Mouse (Mus musculus): Measurements from ENCODE around the gene Fam241a. TPM values are rescaled to one million over a fixed set of nuclear protein-coding genes. Genes with fewer than 3 reads are reported as not detected.

Fam241a gene
- polyA plus RNA-seq, 1 experiment from 2014 or later: 5.4 TPM

GRCm38 (mm10) chr3:127917549-127917948, 21.4 kb upstream of the Fam241a start:
- Histone ChIP-seq H3K4me3 (ENCODE audit: low read length) (no peak overlapping the region), H3K36me3 (ENCODE audit: control insufficient read depth, insufficient read depth, low read length) (no peaks in the 10 kb centered on the region), H3K4me2 (ENCODE audit: low read length) (no peak overlapping the region), H3K27me3 (replicated peaks; ENCODE audit: control insufficient read depth, insufficient read depth, low read length) (no peaks in the 10 kb centered on the region), H3K4me1 (ENCODE audit: control insufficient read depth, insufficient read depth, low read depth, low read length) (peaks cover 3% of the 10 kb centered on the region; the same call in 1 of the 2 replicates), H3K9ac (ENCODE audit: low read depth, low read length) (no peak overlapping the region), H3K9me3 (ENCODE audit: control insufficient read depth, low read length) (no peaks in the 10 kb centered on the region), H3K27ac (ENCODE audit: low read depth, low read length) (no peak overlapping the region)
- no peak for ATAC-seq
- WGBS: 93% methylated on average over 3 of the region's 3 CpGs

GRCm38 (mm10) chr3:127915656-127916334, 19.7 kb upstream of the Fam241a start:
- no peaks in the 10 kb centered on the region for H3K36me3 ChIP-seq (ENCODE audit: control insufficient read depth, insufficient read depth, low read length)
- no peaks in the 10 kb centered on the region for H3K9me3 ChIP-seq (ENCODE audit: control insufficient read depth, low read length)
- H3K9ac ChIP-seq (ENCODE audit: low read depth, low read length): no peak overlapping the region
- no peak overlapping the region for H3K4me2 ChIP-seq (ENCODE audit: low read length)
- no peak for ATAC-seq
- WGBS: 91% methylated on average over 3 of the region's 3 CpGs
- H3K4me3 ChIP-seq (ENCODE audit: low read length): no peak overlapping the region
- H3K27ac ChIP-seq (ENCODE audit: low read depth, low read length): no peak overlapping the region
- H3K4me1 ChIP-seq (ENCODE audit: control insufficient read depth, insufficient read depth, low read depth, low read length): peaks cover 3% of the 10 kb centered on the region; the same call in 1 of the 2 replicates
- no peaks in the 10 kb centered on the region for H3K27me3 ChIP-seq (replicated peaks; ENCODE audit: control insufficient read depth, insufficient read depth, low read length)

GRCm38 (mm10) chr3:127913885-127914709, 18.0 kb upstream of the Fam241a start:
- no peak overlapping the region for H3K4me2 ChIP-seq (ENCODE audit: low read length)
- no peak for ATAC-seq
- 0 out of 2 replicates have a peak, but pooled peaks cover 2% of the 10 kb centered on the region for H3K9me3 ChIP-seq (ENCODE audit: control insufficient read depth, low read length)
- no peak overlapping the region for H3K4me3 ChIP-seq (ENCODE audit: low read length)
- no peak overlapping the region for H3K27ac ChIP-seq (ENCODE audit: low read depth, low read length)
- H3K36me3 ChIP-seq (ENCODE audit: control insufficient read depth, insufficient read depth, low read length): no peaks in the 10 kb centered on the region
- no peaks in the 10 kb centered on the region for H3K27me3 ChIP-seq (replicated peaks; ENCODE audit: control insufficient read depth, insufficient read depth, low read length)
- 55% methylated on average over 16 of the region's 16 CpGs for WGBS
- H3K4me1 ChIP-seq (ENCODE audit: control insufficient read depth, insufficient read depth, low read depth, low read length): peaks cover 3% of the 10 kb centered on the region; the same call in 1 of the 2 replicates
- H3K9ac ChIP-seq (ENCODE audit: low read depth, low read length): no peak overlapping the region

- no peak overlapping the region for H3K4me2 ChIP-seq (ENCODE audit: low read length)
- 0 out of 2 replicates have a peak, but pooled peaks cover 2% of the 10 kb centered on the region for H3K9me3 ChIP-seq (ENCODE audit: control insufficient read depth, low read length)
- H3K9ac ChIP-seq (ENCODE audit: low read depth, low read length): no peak overlapping the region
- no peak for ATAC-seq
- H3K27ac ChIP-seq (ENCODE audit: low read depth, low read length): no peak overlapping the region
- H3K4me3 ChIP-seq (ENCODE audit: low read length): no peak overlapping the region
- H3K27me3 ChIP-seq (replicated peaks; ENCODE audit: control insufficient read depth, insufficient read depth, low read length): no peaks in the 10 kb centered on the region
- no peaks in the 10 kb centered on the region for H3K36me3 ChIP-seq (ENCODE audit: control insufficient read depth, insufficient read depth, low read length)
- H3K4me1 ChIP-seq (ENCODE audit: control insufficient read depth, insufficient read depth, low read depth, low read length): peaks cover 3% of the 10 kb centered on the region; the same call in 1 of the 2 replicates
- WGBS: 78% methylated on average over 7 of the region's 7 CpGs
These were observed 13.8 kb upstream of the Fam241a start for GRCm38 (mm10) chr3:127909941-127910340.

GRCm38 (mm10) chr3:127894981-127895779, 944 bp downstream of the Fam241a start:
- 29% methylated on average over 7 of the region's 7 CpGs for WGBS
- Histone ChIP-seq H3K27me3 (replicated peaks; ENCODE audit: control insufficient read depth, insufficient read depth, low read length) (no peaks in the 10 kb centered on the region), H3K4me3 (ENCODE audit: low read length) (peak overlapping the region; percentile 93), H3K9ac (ENCODE audit: low read depth, low read length) (peak overlapping the region; percentile 82), H3K9me3 (ENCODE audit: control insufficient read depth, low read length) (no peaks in the 10 kb centered on the region), H3K4me1 (ENCODE audit: control insufficient read depth, insufficient read depth, low read depth, low read length) (no peaks in the 10 kb centered on the region; the same call in 1 of the 2 replicates), H3K27ac (ENCODE audit: low read depth, low read length) (no peak overlapping the region), H3K36me3 (ENCODE audit: control insufficient read depth, insufficient read depth, low read length) (no peaks in the 10 kb centered on the region), H3K4me2 (ENCODE audit: low read length) (peak overlapping the region; percentile 88)
- no peak for ATAC-seq

- no peaks in the 10 kb centered on the region for H3K27me3 ChIP-seq (replicated peaks; ENCODE audit: control insufficient read depth, insufficient read depth, low read length)
- no peak overlapping the region for H3K4me2 ChIP-seq (ENCODE audit: low read length)
- no peaks in the 10 kb centered on the region; the same call in 1 of the 2 replicates for H3K4me1 ChIP-seq (ENCODE audit: control insufficient read depth, insufficient read depth, low read depth, low read length)
- no peaks in the 10 kb centered on the region for H3K9me3 ChIP-seq (ENCODE audit: control insufficient read depth, low read length)
- 85% methylated on average over 7 of the region's 7 CpGs for WGBS
- no peak overlapping the region for H3K9ac ChIP-seq (ENCODE audit: low read depth, low read length)
- H3K36me3 ChIP-seq (ENCODE audit: control insufficient read depth, insufficient read depth, low read length): no peaks in the 10 kb centered on the region
- no peak overlapping the region for H3K27ac ChIP-seq (ENCODE audit: low read depth, low read length)
- no peak for ATAC-seq
- no peak overlapping the region for H3K4me3 ChIP-seq (ENCODE audit: low read length)
These were observed 2.2 kb downstream of the Fam241a start for GRCm38 (mm10) chr3:127893902-127894301.

DNA sequence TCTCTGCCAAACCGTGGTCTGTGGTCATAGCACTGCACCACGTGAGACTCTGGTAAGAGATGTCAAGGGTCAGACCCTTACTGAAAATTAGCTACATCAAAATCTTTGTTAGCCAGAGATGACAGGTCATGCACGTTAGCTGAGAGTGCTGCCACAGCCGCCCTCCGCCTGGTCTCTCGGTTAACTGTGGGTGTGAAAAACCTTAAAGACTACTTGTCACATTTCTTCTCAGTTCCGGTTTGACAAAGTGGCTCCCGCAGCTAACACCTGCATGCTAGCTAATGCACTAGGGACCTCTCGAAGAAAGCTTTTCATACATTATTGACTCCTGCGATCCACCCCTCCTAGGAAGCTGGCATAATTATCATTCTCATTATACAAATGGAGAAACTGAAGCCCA, 4.2 kb downstream of the Fam241a start:
- Histone ChIP-seq H3K9ac (ENCODE audit: low read depth, low read length) (no peak overlapping the region), H3K9me3 (ENCODE audit: control insufficient read depth, low read length) (no peaks in the 10 kb centered on the region), H3K27ac (ENCODE audit: low read depth, low read length) (no peak overlapping the region), H3K4me2 (ENCODE audit: low read length) (no peak overlapping the region; the same call in 1 of the 2 replicates), H3K4me3 (ENCODE audit: low read length) (no peak overlapping the region), H3K4me1 (ENCODE audit: control insufficient read depth, insufficient read depth, low read depth, low read length) (no peaks in the 10 kb centered on the region; the same call in 1 of the 2 replicates), H3K27me3 (replicated peaks; ENCODE audit: control insufficient read depth, insufficient read depth, low read length) (no peaks in the 10 kb centered on the region), H3K36me3 (ENCODE audit: control insufficient read depth, insufficient read depth, low read length) (no peaks in the 10 kb centered on the region)
- no peak for ATAC-seq
- 38% methylated on average over 10 of the region's 10 CpGs for WGBS

- Histone ChIP-seq H3K4me3 (ENCODE audit: low read length) (no peak overlapping the region), H3K27me3 (replicated peaks; ENCODE audit: control insufficient read depth, insufficient read depth, low read length) (no peaks in the 10 kb centered on the region), H3K4me1 (ENCODE audit: control insufficient read depth, insufficient read depth, low read depth, low read length) (no peaks in the 10 kb centered on the region; the same call in 1 of the 2 replicates), H3K9me3 (ENCODE audit: control insufficient read depth, low read length) (no peaks in the 10 kb centered on the region), H3K9ac (ENCODE audit: low read depth, low read length) (no peak overlapping the region), H3K4me2 (ENCODE audit: low read length) (no peak overlapping the region), H3K27ac (ENCODE audit: low read depth, low read length) (no peak overlapping the region), H3K36me3 (ENCODE audit: control insufficient read depth, insufficient read depth, low read length) (no peaks in the 10 kb centered on the region)
- no peak for ATAC-seq
These were observed 6.1 kb downstream of the Fam241a start for GRCm38 (mm10) chr3:127890008-127890407.
